Mouse (Mus musculus): ENCODE measurements around the gene Vill. TPM values are rescaled to one million over a fixed set of nuclear protein-coding genes. Genes with fewer than 3 reads are reported as not detected.

Vill gene
- polyA plus RNA-seq, 1 experiment from 2014 or later: 11.5 TPM

GRCm38 (mm10) chr9:119086451-119086850, 33.9 kb downstream of the Vill start:
- ATAC-seq (ENCODE audit: extremely low read depth, insufficient number of reproducible peaks, low FRiP score, low TSS enrichment): no peak; the same call in 1 of the 2 replicates
- H3K27ac ChIP-seq (replicated peaks): peak overlapping the region; percentile 36; the same call in 1 of the 2 replicates
- peaks cover 67% of the 10 kb centered on the region for H3K4me1 ChIP-seq
- no peak overlapping the region for H3K4me2 ChIP-seq
- WGBS: 0% methylated on average over 1 of the region's 1 CpGs
- H3K9me3 ChIP-seq: no peaks in the 10 kb centered on the region
- 0 out of 2 replicates have a peak overlapping the region, but pooled peaks have one; percentile 11 for H3K9ac ChIP-seq
- no peak overlapping the region for H3K4me3 ChIP-seq
- H3K27me3 ChIP-seq (replicated peaks): no peaks in the 10 kb centered on the region; the same call in 1 of the 2 replicates
- peaks cover 3% of the 10 kb centered on the region; the same call in 1 of the 2 replicates for H3K36me3 ChIP-seq

GRCm38 (mm10) chr9:119087309-119087708, 34.7 kb downstream of the Vill start:
- peaks cover 3% of the 10 kb centered on the region; the same call in 1 of the 2 replicates for H3K36me3 ChIP-seq
- 75% methylated on average over 5 of the region's 5 CpGs for WGBS
- H3K9ac ChIP-seq: peak overlapping the region; percentile 70; the same call in 1 of the 2 replicates
- peak overlapping the region; percentile 52 for H3K4me3 ChIP-seq
- no peak for ATAC-seq (ENCODE audit: extremely low read depth, insufficient number of reproducible peaks, low FRiP score, low TSS enrichment)
- H3K9me3 ChIP-seq: no peaks in the 10 kb centered on the region
- peak overlapping the region; percentile 74 for H3K4me2 ChIP-seq
- H3K4me1 ChIP-seq: peaks cover 71% of the 10 kb centered on the region
- peak overlapping the region; percentile 81 for H3K27ac ChIP-seq (replicated peaks)
- H3K27me3 ChIP-seq (replicated peaks): no peaks in the 10 kb centered on the region; the same call in 1 of the 2 replicates

- Histone ChIP-seq H3K36me3 (peaks cover 3% of the 10 kb centered on the region; the same call in 1 of the 2 replicates), H3K27ac (replicated peaks) (peak overlapping the region; percentile 81), H3K9ac (peak overlapping the region; percentile 70), H3K4me2 (peak overlapping the region; percentile 74), H3K4me3 (peak overlapping the region; percentile 52), H3K27me3 (replicated peaks) (no peaks in the 10 kb centered on the region; the same call in 1 of the 2 replicates), H3K4me1 (peaks cover 68% of the 10 kb centered on the region), H3K9me3 (no peaks in the 10 kb centered on the region)
- WGBS: 1% methylated on average over 24 of the region's 24 CpGs
- ATAC-seq (ENCODE audit: extremely low read depth, insufficient number of reproducible peaks, low FRiP score, low TSS enrichment): peak; percentile 44
These were observed 35.7 kb downstream of the Vill start for GRCm38 (mm10) chr9:119088148-119088801.

- Histone ChIP-seq H3K9me3 (no peaks in the 10 kb centered on the region), H3K4me3 (no peak overlapping the region), H3K27ac (replicated peaks) (no peak overlapping the region), H3K4me2 (no peak overlapping the region), H3K27me3 (replicated peaks) (no peaks in the 10 kb centered on the region; the same call in 1 of the 2 replicates), H3K4me1 (peaks cover 71% of the 10 kb centered on the region), H3K9ac (0 out of 2 replicates have a peak overlapping the region, but pooled peaks have one; percentile 2), H3K36me3 (0 out of 2 replicates have a peak, but pooled peaks cover under 1% of the 10 kb centered on the region)
- 74% methylated on average over 7 of the region's 7 CpGs for WGBS
- ATAC-seq (ENCODE audit: extremely low read depth, insufficient number of reproducible peaks, low FRiP score, low TSS enrichment): no peak
These were observed 36.9 kb downstream of the Vill start for GRCm38 (mm10) chr9:119089437-119089836.

GRCm38 (mm10) chr9:119090462-119090861, 37.9 kb downstream of the Vill start:
- Histone ChIP-seq H3K4me1 (peaks cover 68% of the 10 kb centered on the region), H3K4me2 (no peak overlapping the region), H3K27ac (replicated peaks) (no peak overlapping the region), H3K9me3 (no peaks in the 10 kb centered on the region), H3K27me3 (replicated peaks) (peaks cover 8% of the 10 kb centered on the region), H3K9ac (no peak overlapping the region), H3K36me3 (no peaks in the 10 kb centered on the region), H3K4me3 (no peak overlapping the region)
- no peak for ATAC-seq (ENCODE audit: extremely low read depth, insufficient number of reproducible peaks, low FRiP score, low TSS enrichment)
- 84% methylated on average over 5 of the region's 5 CpGs for WGBS

GRCm38 (mm10) chr9:119091581-119092310, 39.2 kb downstream of the Vill start:
- ATAC-seq (ENCODE audit: extremely low read depth, insufficient number of reproducible peaks, low FRiP score, low TSS enrichment): no peak
- Histone ChIP-seq H3K27ac (replicated peaks) (no peak overlapping the region), H3K4me2 (peak overlapping the region; percentile 92), H3K4me1 (peaks cover 55% of the 10 kb centered on the region), H3K9ac (peak overlapping the region; percentile 83), H3K36me3 (no peaks in the 10 kb centered on the region), H3K27me3 (replicated peaks) (peaks cover 18% of the 10 kb centered on the region), H3K4me3 (peak overlapping the region; percentile 68), H3K9me3 (no peaks in the 10 kb centered on the region)
- WGBS: 66% methylated on average over 12 of the region's 12 CpGs

- no peak for ATAC-seq (ENCODE audit: extremely low read depth, insufficient number of reproducible peaks, low FRiP score, low TSS enrichment)
These were observed 40.2 kb downstream of the Vill start for GRCm38 (mm10) chr9:119092473-119093418.

GRCm38 (mm10) chr9:119093419-119094295, 41.1 kb downstream of the Vill start, which contains the start of gene Plcd1:
Gene Plcd1 (minus strand): TSS chr9:119093502.
- Histone ChIP-seq H3K27me3 (replicated peaks) (peaks cover 21% of the 10 kb centered on the region), H3K36me3 (no peaks in the 10 kb centered on the region), H3K4me2 (peak within 1 kb of the TSS; percentile 92), H3K9ac (peak within 1 kb of the TSS; percentile 83), H3K4me1 (peaks cover 38% of the 10 kb centered on the region), H3K4me3 (peak within 1 kb of the TSS; percentile 68), H3K27ac (replicated peaks) (peak within 1 kb of the TSS; percentile 73), H3K9me3 (no peaks in the 10 kb centered on the region)
- ATAC-seq (ENCODE audit: extremely low read depth, insufficient number of reproducible peaks, low FRiP score, low TSS enrichment): peak; percentile 78; the same call in 1 of the 2 replicates
- 9% methylated on average over 45 of the region's 45 CpGs for WGBS

More at GRCm38 (mm10) chr9:119092473-119093418, 40.2 kb downstream of the Vill start:
- H3K9ac ChIP-seq: peak overlapping the region; percentile 83
- H3K4me1 ChIP-seq: peaks cover 45% of the 10 kb centered on the region
- H3K27ac ChIP-seq (replicated peaks): peak overlapping the region; percentile 73; the same call in 1 of the 2 replicates
- WGBS: 4% methylated on average over 45 of the region's 45 CpGs
- H3K4me2 ChIP-seq: peak overlapping the region; percentile 92
- no peaks in the 10 kb centered on the region for H3K36me3 ChIP-seq
- H3K4me3 ChIP-seq: peak overlapping the region; percentile 68
- peaks cover 21% of the 10 kb centered on the region for H3K27me3 ChIP-seq (replicated peaks)
- no peaks in the 10 kb centered on the region for H3K9me3 ChIP-seq

- Histone ChIP-seq H3K36me3 (no peaks in the 10 kb centered on the region), H3K27ac (replicated peaks) (no peak overlapping the region; the same call in 1 of the 2 replicates), H3K9ac (peak overlapping the region; percentile 83; the same call in 1 of the 2 replicates), H3K27me3 (replicated peaks) (peaks cover 21% of the 10 kb centered on the region), H3K9me3 (no peaks in the 10 kb centered on the region), H3K4me1 (peaks cover 33% of the 10 kb centered on the region), H3K4me2 (0 out of 2 replicates have a peak overlapping the region, but pooled peaks have one; percentile 92), H3K4me3 (no peak overlapping the region)
- no peak for ATAC-seq (ENCODE audit: extremely low read depth, insufficient number of reproducible peaks, low FRiP score, low TSS enrichment)
- 71% methylated on average over 13 of the region's 13 CpGs for WGBS
These were observed 42.0 kb downstream of the Vill start for GRCm38 (mm10) chr9:119094462-119095109.

Measured in heart, embryonic 13.5 days (tissue).